Mouse (Mus musculus) megakaryocyte, embryonic 14.5 days (primary cell): ENCODE measurements at regions not wholly inside any gene's neighbourhood (a gene's known extent, or its start where the extent isn't known, plus 50 kb on each side); places are given as distances from the start of the nearest gene placed in this dataset.
"Not testable (repeated sequence)": the region's sequence is repeated elsewhere in the genome, so short reads cannot be mapped to it uniquely, and the experiment has no call there.

Experiments used
- H3K27me3 ChIP-seq: replicated peaks from 2 replicates; pipeline ENCODE3; 2012; ENCODE audit warnings: inconsistent platforms
- H3K36me3 ChIP-seq: replicated peaks from 2 replicates; pipeline ENCODE3; 2012; ENCODE audit warnings: low read length, inconsistent platforms, mixed read lengths
- H3K4me1 ChIP-seq: 2 replicates; pipeline ENCODE4 v1.6.1; 2012; ENCODE audit warnings: inconsistent platforms
- H3K4me3 ChIP-seq: replicated peaks from 2 replicates; pipeline ENCODE3; 2012; ENCODE audit warnings: moderate library complexity, mild to moderate bottlenecking, inconsistent platforms
- H3K9me3 ChIP-seq: 2 replicates; pipeline ENCODE4 v1.6.1; 2012; ENCODE audit warnings: inconsistent platforms
- FLI1 ChIP-seq: IDR thresholded peaks from 2 replicates; pipeline ENCODE4 v1.6.1; 2012; ENCODE audit warnings: low read length, inconsistent platforms, mixed read lengths
- GATA1 ChIP-seq: IDR thresholded peaks from 3 replicates; pipeline ENCODE4 v1.6.1; 2012; ENCODE audit warnings: mixed read lengths, low read length, inconsistent platforms, borderline replicate concordance

DNA sequence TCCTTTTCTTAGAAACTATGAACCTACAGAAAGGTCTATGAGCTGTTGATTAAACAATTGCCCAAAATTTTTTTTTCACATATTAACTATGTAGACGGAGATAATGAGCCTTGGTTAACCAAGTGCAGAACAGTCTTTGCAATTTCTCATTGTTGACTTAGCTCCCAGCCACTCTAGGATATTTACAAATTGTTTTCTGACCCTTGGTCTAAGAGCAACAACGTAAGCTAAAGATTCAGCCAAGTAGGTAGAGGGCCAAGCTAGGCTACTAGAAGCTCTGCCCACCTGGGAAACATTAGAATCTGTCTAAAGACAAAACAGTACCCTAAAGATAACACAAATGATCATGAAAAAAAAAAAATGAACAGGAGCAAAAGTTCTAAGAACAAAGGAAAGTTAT is 67.5 kb upstream of the Map9 start:
- TF ChIP-seq GATA1: no peak
- no peak for TF ChIP-seq FLI1
- Histone ChIP-seq H3K9me3 (no peaks in the 10 kb centered on the region), H3K4me3 (no peak overlapping the region)

DNA sequence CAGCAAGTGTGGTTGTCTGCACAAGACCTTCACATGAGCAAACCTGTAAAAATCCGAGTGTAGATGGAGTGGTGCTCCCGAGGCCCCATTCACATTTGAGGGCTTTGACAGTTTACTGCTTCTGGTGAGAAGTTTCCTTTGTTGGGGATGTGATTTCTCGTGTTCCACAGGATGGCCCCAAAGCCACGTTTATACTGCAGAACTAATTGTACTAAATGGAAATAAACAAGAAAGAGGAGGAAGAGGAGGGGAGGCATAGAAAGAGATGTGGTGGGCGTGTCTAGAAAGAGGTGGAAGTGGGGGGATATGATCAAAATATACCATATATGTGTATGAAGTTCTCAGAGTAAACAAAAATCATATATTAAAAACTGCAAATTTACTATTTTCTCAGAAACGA is 68.8 kb upstream of the Map9 start:
- Histone ChIP-seq H3K4me1 (no peaks in the 10 kb centered on the region), H3K9me3 (no peaks in the 10 kb centered on the region), H3K4me3 (no peak overlapping the region), H3K27me3 (no peaks in the 10 kb centered on the region), H3K36me3 (no peaks in the 10 kb centered on the region)
- TF ChIP-seq GATA1 (no peak), FLI1 (no peak)

More for the DNA sequence above, 67.5 kb upstream of the Map9 start:
- Histone ChIP-seq H3K27me3 (no peaks in the 10 kb centered on the region), H3K36me3 (no peaks in the 10 kb centered on the region), H3K4me1 (no peaks in the 10 kb centered on the region)

DNA sequence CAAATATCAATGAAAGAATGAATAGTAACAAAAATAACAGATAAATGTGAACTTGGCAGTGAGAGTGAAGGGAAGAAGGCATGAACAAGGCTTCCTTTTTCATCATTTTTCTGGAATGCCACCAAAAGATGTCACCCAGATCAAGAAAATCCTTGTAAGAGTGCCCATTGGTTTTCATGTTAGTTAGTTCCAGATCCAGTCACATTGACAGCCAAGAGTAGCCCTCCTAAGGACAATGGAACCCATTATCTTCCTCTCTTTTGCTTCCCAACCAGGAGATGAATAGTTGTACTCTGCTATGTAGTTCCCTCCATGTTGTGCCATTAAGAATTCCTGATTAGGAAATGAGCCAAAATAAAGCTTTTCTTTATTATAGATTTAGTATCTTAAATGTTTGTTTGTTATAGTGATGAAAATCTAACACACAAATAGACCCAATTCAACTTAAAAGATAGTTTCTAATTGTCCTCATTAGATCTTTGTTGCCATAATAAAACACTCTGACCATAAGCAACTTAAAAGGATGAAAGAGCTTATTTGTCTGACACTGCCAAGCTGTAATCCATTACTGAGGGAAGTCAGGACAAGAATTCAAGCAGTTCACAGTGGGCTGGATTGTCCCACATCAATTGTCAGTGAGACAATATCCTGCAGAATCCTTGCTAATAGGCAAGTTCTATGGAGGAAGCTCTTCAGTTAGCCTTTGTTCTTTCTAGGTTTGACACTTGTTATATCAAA is 80.7 kb upstream of the Map9 start:
- no peaks in the 10 kb centered on the region for H3K9me3 ChIP-seq
- no peaks in the 10 kb centered on the region for H3K27me3 ChIP-seq
- TF ChIP-seq FLI1: no peak
- no peak for TF ChIP-seq GATA1

DNA sequence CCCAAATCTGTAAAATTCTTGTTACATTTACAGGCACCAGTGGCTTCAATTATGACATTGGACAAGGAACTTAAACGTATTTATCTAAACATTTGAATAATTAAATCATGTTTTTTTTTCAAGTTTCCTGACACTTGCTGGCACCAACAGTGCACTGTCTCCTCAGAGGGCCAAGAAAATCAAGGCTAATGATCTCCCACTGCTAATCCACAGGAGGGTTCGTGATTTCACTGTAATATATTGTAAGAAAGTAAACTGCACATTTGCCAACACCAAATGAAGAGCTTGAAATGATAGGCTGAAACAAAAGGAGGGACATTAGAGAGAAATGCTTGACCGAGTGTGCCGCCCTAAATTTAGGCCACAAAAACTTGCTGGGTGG is 82.0 kb upstream of the Map9 start:
- TF ChIP-seq FLI1: no peak
- TF ChIP-seq GATA1: no peak
- Histone ChIP-seq H3K4me3 (no peak overlapping the region), H3K36me3 (no peaks in the 10 kb centered on the region), H3K27me3 (no peaks in the 10 kb centered on the region), H3K9me3 (no peaks in the 10 kb centered on the region), H3K4me1 (no peaks in the 10 kb centered on the region; the same call in none of the 2 replicates)

More for the DNA sequence above, 80.7 kb upstream of the Map9 start:
- Histone ChIP-seq H3K36me3 (no peaks in the 10 kb centered on the region), H3K4me3 (no peak overlapping the region), H3K4me1 (no peaks in the 10 kb centered on the region; the same call in none of the 2 replicates)

DNA sequence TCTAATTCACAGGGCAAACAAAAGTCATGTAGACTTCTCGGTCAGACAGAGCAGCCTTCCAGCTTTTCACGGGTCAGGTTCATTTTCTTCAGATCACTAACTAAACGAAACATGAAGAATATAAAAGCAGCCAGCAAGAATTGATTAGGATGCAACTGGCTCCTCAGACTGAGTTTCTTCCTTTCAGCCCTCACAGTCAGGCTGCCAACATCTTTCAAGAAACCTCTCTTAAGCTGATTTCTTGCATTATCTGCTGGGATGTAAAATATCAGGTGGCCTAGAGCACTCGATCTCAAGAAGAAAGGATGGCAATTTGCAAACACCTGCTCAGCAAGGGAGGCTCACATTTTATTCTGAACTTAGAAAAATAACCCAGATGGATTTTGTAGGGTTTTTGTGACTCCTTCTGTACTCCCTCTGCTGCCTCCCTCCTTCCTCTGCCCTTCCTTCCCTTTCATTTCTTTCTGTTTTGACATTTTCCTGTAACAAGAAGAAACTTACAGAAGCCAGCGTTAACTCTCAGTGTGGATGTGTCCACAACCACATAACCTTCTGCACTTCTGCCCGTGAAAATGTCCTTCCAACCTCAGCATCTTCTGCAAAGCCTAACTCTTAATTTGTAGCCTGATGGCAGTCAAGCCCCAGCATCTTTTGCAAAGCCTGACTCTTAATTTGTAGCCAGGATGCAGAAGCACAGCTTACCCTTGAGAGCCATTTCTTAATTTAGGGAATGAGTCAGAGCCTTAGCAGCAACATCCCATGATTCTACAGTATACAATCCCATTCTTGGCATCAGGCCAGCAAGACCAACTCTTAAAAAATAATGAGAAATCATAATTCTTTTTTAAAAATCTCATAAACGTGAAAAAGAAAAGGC is 82.7 kb upstream of the Map9 start:
- Histone ChIP-seq H3K36me3 (no peaks in the 10 kb centered on the region), H3K4me3 (no peak overlapping the region), H3K27me3 (no peaks in the 10 kb centered on the region), H3K9me3 (no peaks in the 10 kb centered on the region), H3K4me1 (no peaks in the 10 kb centered on the region; the same call in none of the 2 replicates)
- TF ChIP-seq FLI1 (no peak), GATA1 (no peak)

DNA sequence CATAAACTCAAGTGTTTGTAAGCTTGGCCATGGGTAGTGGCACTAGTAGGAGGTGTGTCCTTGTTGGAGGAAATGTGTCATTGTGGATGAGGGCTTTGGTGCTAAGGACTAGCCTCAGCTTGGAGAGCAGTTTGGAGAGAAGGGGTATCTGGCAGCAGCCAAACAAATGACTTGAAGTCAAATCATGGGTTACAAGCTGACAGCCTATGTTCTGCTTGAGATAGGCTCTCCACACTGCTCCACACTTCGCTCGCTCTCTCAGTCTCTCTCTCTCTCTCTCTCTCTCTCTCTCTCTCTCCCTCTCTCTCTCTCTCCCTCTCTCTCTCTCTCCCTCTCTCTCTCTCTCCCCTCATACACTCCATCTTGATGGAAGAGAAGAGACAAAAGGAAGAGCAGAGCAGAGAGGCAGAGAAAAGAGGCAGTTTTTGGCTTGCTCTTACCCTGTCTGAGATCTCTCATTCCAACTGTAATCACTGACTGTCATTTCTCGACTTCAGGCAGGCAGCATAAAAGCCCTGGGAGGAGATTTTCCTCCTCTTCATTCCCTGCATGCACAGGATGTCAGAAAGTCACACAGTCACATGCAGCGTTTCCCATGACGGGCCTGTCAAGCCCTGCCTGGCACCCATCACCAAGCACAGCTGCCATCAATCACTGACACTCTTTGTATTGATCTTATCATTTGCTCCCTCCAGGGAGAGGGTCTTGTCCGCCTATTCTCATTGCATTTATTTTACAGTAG is 83.5 kb upstream of the Map9 start:
- Histone ChIP-seq H3K4me3 (no peak overlapping the region), H3K36me3 (no peaks in the 10 kb centered on the region), H3K9me3 (no peaks in the 10 kb centered on the region), H3K4me1 (no peaks in the 10 kb centered on the region; the same call in none of the 2 replicates), H3K27me3 (no peaks in the 10 kb centered on the region)
- TF ChIP-seq FLI1: no peak
- no peak for TF ChIP-seq GATA1

DNA sequence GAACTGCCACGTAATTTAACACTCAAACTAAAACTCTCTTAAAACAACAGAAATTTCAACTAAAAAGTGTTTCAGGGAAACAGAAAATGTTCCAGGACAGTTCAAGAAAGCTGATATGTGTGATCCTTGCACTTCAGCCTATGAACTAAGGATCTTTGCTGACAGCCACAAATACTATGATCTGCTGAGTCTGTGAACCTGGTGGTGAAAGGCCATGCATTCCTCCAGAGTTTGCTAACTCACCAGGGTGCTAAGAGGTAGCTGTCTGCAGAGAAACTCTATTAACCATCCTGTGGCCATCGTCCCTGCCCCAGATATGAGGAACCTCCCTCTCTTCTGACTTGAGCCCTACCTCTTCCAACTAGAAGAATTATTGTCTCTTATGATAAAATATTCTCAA is 84.3 kb upstream of the Map9 start:
- not testable (repeated sequence) for H3K27me3 ChIP-seq, H3K4me1 ChIP-seq, H3K4me3 ChIP-seq, H3K9me3 ChIP-seq, H3K36me3 ChIP-seq

DNA sequence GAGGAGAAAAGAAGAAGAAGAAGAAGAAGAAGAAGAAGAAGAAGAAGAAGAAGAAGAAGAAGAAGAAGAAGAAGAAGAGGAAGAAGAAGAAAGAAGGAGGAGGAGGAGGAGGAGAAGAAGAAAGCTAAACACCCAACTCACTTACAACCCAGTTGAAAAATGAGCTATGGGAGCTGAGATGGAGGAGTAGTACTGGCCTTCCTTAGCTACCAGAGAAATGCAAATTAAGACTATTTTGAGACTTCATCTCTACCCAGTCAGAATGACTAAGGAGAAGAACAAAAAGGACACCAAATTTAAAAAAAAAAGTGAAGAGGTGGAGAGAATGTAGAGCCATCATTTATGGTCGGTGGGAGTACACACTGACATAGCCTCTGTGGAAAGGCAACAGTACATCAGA is 85.9 kb upstream of the Map9 start:
- no peaks in the 10 kb centered on the region; the same call in none of the 2 replicates for H3K4me1 ChIP-seq
- H3K9me3 ChIP-seq: no peaks in the 10 kb centered on the region
- H3K36me3 ChIP-seq: no peaks in the 10 kb centered on the region
- no peaks in the 10 kb centered on the region for H3K27me3 ChIP-seq
- H3K4me3 ChIP-seq: no peak overlapping the region
- no peak for TF ChIP-seq FLI1
- TF ChIP-seq GATA1: no peak

DNA sequence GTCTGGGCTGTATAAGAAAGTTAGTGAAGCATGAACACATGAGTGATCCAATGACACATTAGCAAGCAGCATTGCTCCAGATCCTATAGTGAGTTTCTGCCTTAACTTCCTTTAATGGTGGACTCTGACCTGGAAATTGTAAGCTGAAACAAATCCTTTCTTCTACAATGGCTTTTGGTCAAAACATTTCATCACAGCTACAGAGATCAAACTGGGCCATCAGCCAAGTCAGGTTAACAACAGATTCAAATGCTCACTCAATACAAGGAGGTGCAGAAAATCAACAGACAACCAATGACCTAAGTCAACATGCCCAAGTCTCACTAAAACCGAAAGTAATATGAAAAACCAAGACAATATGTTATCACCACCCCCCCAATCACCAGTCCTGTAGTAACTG is 91.9 kb upstream of the Map9 start:
- TF ChIP-seq GATA1 (no peak), FLI1 (no peak)
- Histone ChIP-seq H3K4me3 (no peak overlapping the region), H3K9me3 (no peaks in the 10 kb centered on the region), H3K27me3 (no peaks in the 10 kb centered on the region), H3K4me1 (no peaks in the 10 kb centered on the region), H3K36me3 (no peaks in the 10 kb centered on the region)
